Mouse (Mus musculus): ENCODE results near the gene Bcas2. TPM values are rescaled to one million over a fixed set of nuclear protein-coding genes. Genes with fewer than 3 reads are reported as not detected.
"Not testable (repeated sequence)": the region's sequence is repeated elsewhere in the genome, so short reads cannot be mapped to it uniquely, and the experiment has no call there.

Bcas2 gene
- total RNA-seq, 2 experiments from 2014 or later = 69.3 to 70.2 TPM

DNA sequence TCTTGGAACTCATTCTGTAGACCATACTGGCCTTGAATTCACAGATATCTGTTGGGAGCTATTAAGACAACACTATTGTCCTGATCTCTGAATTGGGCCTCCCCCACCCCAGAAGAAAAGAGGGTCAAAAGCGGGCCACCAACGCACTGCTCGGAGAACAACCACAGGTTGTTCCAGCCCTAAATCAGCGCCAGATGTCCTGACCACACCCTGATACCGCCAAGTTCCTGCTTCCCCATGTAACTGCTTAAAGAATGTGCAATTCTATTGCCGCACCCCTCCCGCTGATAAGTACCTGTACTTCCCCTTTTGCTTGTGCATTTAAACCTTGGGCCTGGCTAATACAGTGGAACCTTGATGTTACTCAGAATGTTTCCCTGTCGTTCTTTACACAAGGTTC lies 43.9 kb downstream of the Bcas2 start:
- not testable (repeated sequence) for DNase-seq

DNA sequence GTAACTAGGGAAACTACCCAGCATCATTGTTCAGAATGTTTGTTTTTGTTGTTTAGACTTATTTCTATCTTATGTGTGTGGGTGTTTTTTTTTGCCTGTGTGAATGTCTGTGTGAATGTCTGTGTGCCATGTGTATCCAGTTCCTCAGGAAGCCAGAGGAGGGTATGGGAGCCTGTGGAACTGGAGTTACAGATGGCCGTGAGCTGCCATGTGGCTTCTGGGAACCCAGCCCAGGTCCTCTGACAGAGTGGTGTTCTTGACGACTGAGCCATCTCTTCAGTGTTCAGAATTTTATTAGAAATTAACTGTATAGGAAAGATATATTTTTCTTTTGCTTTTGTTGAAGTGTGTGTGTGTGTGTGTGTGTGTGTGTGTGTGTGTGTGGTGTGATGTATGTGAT lies 50.0 kb downstream of the Bcas2 start:
- DNase-seq = peak; percentile 57 to 75

GRCm38 (mm10) chr3:103223752-103224151 lies 52.3 kb downstream of the Bcas2 start:
- no peak for DNase-seq

DNA sequence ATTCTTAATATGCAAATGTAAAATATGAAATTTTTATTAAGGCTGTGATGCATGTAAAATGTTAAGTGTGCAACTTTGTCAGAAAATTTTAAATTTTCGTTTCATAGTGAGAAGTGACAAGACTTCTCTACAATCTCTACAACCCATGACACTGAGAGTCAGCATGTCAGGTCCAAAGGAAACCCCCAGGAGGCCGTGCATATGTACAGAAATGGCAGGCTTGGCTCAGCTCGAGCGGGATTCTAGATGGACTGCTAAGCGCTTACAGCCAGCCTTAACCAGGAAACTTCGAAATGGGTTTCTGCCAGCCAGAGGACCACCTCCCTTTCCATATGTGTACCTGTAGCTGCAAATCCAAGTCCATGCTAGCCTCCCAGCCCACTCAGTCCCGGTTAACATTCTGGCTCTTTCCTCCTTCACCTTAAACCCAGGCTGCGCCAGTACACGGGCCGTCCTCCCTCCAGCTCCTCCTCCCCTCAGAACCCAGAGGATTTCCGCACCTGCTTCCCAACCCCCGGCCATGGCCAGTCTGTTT lies 52.8 kb downstream of the Bcas2 start:
- no peak for DNase-seq

- no peak for DNase-seq
Measured at GRCm38 (mm10) chr3:103227729-103228128, 56.3 kb downstream of the Bcas2 start.

Other genes with a start within 250 kb of the Bcas2 start
- gene Sycp1, start 235.6 kb upstream of the Bcas2 start, total RNA-seq (2021) = not detected
- gene Nr1h5, start 207.5 kb upstream of the Bcas2 start, total RNA-seq (2021) = not detected
- 10 to 100 TPM; 76.7 to 78.5 TPM for gene Sike1, start 175.9 kb upstream of the Bcas2 start, total RNA-seq (2021)
- 100 to 1,000 TPM; 240 to 246 TPM for gene Csde1, start 151.2 kb upstream of the Bcas2 start, total RNA-seq (2021)
- 10 to 100 TPM; 71.1 to 75.5 TPM for gene Nras, start 113.4 kb upstream of the Bcas2 start, total RNA-seq (2021)
- not detected for gene Ampd1, start 97.6 kb upstream of the Bcas2 start, total RNA-seq (2021)
- gene Dennd2c, start 69.1 kb upstream of the Bcas2 start, total RNA-seq (2021) = under 1 TPM; 0.70 to 0.76 TPM
- gene Trim33, start 107.6 kb downstream of the Bcas2 start, total RNA-seq (2021) = 10 to 100 TPM; 51.4 to 55.0 TPM